Mouse (Mus musculus): ENCODE measurements around the gene Slc17a1. TPM values are rescaled to one million over a fixed set of nuclear protein-coding genes. Genes with fewer than 3 reads are reported as not detected.

The Slc17a1 gene
- polyA plus RNA-seq, 1 experiment from 2014 or later = not detected

GRCm38 (mm10) chr13:23892592-23893268, 25.2 kb downstream of the Slc17a1 start:
- no peak for ATAC-seq
- no peak overlapping the region for H3K4me3 ChIP-seq
- no peak overlapping the region for H3K9ac ChIP-seq
- no peaks in the 10 kb centered on the region for H3K36me3 ChIP-seq
- no peak overlapping the region for H3K27ac ChIP-seq
- H3K4me1 ChIP-seq = 0 out of 2 replicates have a peak, but pooled peaks cover 9% of the 10 kb centered on the region
- H3K9me3 ChIP-seq (replicated peaks) = no peaks in the 10 kb centered on the region
- no peak overlapping the region for H3K4me2 ChIP-seq
- WGBS (ENCODE audit: insufficient replicate concordance) = 34% methylated on average over 9 of the region's 9 CpGs
- no peaks in the 10 kb centered on the region for H3K27me3 ChIP-seq (replicated peaks)

GRCm38 (mm10) chr13:23893269-23893593, 25.7 kb downstream of the Slc17a1 start:
- WGBS (ENCODE audit: insufficient replicate concordance) = 19% methylated on average over 4 of the region's 4 CpGs
- H3K27me3 ChIP-seq (replicated peaks) = no peaks in the 10 kb centered on the region
- H3K4me2 ChIP-seq = no peak overlapping the region
- no peaks in the 10 kb centered on the region for H3K9me3 ChIP-seq (replicated peaks)
- H3K9ac ChIP-seq = no peak overlapping the region
- no peak overlapping the region for H3K4me3 ChIP-seq
- no peaks in the 10 kb centered on the region for H3K36me3 ChIP-seq
- no peak for ATAC-seq
- H3K27ac ChIP-seq = no peak overlapping the region
- H3K4me1 ChIP-seq = 0 out of 2 replicates have a peak, but pooled peaks cover 9% of the 10 kb centered on the region

- Histone ChIP-seq H3K27me3 (replicated peaks) (no peaks in the 10 kb centered on the region), H3K36me3 (no peaks in the 10 kb centered on the region), H3K4me2 (no peak overlapping the region), H3K9ac (no peak overlapping the region), H3K4me3 (no peak overlapping the region), H3K9me3 (replicated peaks) (no peaks in the 10 kb centered on the region), H3K27ac (no peak overlapping the region), H3K4me1 (0 out of 2 replicates have a peak, but pooled peaks cover 1% of the 10 kb centered on the region)
- ATAC-seq = no peak
- 24% methylated on average over 6 of the region's 6 CpGs for WGBS (ENCODE audit: insufficient replicate concordance)
These were observed 30.7 kb downstream of the Slc17a1 start for GRCm38 (mm10) chr13:23898242-23898641.

DNA sequence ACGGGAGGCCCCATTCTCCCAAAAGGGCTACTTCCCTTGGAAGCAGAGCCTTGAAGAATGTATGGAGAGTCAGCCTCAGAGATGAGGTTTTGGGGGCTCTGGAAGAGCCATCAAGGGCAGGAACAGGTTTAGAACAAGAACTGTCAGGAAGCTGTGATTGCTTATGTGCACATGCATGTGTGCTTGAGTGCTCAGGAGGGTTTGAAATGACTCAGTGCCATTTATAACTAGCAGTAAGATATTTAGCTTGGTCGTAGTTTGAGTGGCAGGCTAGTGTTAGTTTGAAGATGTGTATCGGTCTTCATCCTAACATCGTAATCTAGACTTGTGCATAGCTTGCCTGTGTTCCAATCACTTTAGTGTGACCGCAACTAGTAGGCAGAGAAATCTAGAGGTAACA, 39.4 kb downstream of the Slc17a1 start:
- H3K9me3 ChIP-seq (replicated peaks) = no peaks in the 10 kb centered on the region
- ATAC-seq = no peak
- no peaks in the 10 kb centered on the region; the same call in 1 of the 2 replicates for H3K27me3 ChIP-seq (replicated peaks)
- no peak overlapping the region for H3K27ac ChIP-seq
- H3K4me3 ChIP-seq = no peak overlapping the region
- no peaks in the 10 kb centered on the region for H3K36me3 ChIP-seq
- no peak overlapping the region for H3K9ac ChIP-seq
- WGBS (ENCODE audit: insufficient replicate concordance) = 85% methylated on average over 5 of the region's 5 CpGs
- H3K4me1 ChIP-seq = peaks cover 16% of the 10 kb centered on the region; the same call in 1 of the 2 replicates
- H3K4me2 ChIP-seq = no peak overlapping the region

GRCm38 (mm10) chr13:23910121-23910520, 42.6 kb downstream of the Slc17a1 start:
- 47% methylated on average over 5 of the region's 5 CpGs for WGBS (ENCODE audit: insufficient replicate concordance)
- Histone ChIP-seq H3K9ac (no peak overlapping the region), H3K4me2 (no peak overlapping the region), H3K27ac (no peak overlapping the region), H3K9me3 (replicated peaks) (no peaks in the 10 kb centered on the region), H3K36me3 (no peaks in the 10 kb centered on the region), H3K27me3 (replicated peaks) (no peaks in the 10 kb centered on the region; the same call in 1 of the 2 replicates), H3K4me1 (peaks cover 41% of the 10 kb centered on the region), H3K4me3 (no peak overlapping the region)
- ATAC-seq = no peak

GRCm38 (mm10) chr13:23911335-23911734, 43.8 kb downstream of the Slc17a1 start:
- no peak for ATAC-seq

GRCm38 (mm10) chr13:23913791-23914306, 46.3 kb downstream of the Slc17a1 start:
- H3K4me1 ChIP-seq = peaks cover 49% of the 10 kb centered on the region
- no peaks in the 10 kb centered on the region for H3K9me3 ChIP-seq (replicated peaks)
- peak; percentile 81 for ATAC-seq
- 10% methylated on average over 6 of the region's 6 CpGs for WGBS (ENCODE audit: insufficient replicate concordance)
- H3K4me2 ChIP-seq = no peak overlapping the region
- H3K4me3 ChIP-seq = no peak overlapping the region
- no peaks in the 10 kb centered on the region for H3K36me3 ChIP-seq
- no peaks in the 10 kb centered on the region for H3K27me3 ChIP-seq (replicated peaks)
- H3K9ac ChIP-seq = no peak overlapping the region
- H3K27ac ChIP-seq = peak overlapping the region; percentile 71

More at GRCm38 (mm10) chr13:23911335-23911734, 43.8 kb downstream of the Slc17a1 start:
- Histone ChIP-seq H3K4me3 (no peak overlapping the region), H3K4me2 (no peak overlapping the region), H3K27me3 (replicated peaks) (no peaks in the 10 kb centered on the region), H3K9me3 (replicated peaks) (no peaks in the 10 kb centered on the region), H3K27ac (no peak overlapping the region), H3K4me1 (peaks cover 49% of the 10 kb centered on the region), H3K9ac (no peak overlapping the region), H3K36me3 (no peaks in the 10 kb centered on the region)
- WGBS (ENCODE audit: insufficient replicate concordance) = 30% methylated on average over 5 of the region's 5 CpGs

DNA sequence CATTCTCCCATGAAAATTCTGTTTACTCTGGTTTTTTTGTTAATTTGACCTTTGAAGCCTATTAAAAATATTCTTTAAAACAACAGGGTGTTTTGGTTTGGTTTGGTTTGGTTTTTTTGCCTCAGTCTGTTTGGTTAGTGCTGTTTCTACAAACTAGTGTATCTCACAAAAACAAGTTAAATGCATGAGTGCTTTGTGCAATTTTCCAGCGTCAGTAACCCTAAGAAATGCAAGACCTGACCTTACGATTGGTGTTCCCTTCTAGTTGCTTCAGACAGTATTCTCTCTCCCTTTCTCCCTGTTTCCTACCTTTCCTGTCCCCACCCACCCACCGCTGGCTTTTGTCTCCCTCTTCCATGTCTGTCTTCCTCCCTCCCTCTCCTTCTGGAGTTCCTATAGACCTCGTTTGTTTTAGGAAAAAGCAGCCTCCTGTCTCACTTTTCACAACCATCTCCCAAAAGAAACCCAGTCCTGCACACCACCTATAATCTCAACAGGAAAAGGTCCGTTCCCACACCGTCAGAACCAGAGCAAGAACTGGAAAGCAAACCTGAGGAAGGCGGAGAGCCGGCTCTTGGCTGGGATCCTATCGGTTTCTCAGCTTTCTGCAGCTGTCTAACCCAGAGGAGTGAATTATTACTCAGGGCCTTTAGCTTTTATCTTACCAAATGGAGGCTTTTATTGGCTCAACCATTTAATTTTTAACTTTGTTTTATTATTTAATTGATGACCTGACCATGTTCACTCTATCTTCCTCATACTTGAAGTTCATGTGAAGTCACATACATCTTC, 47.0 kb downstream of the Slc17a1 start, which contains the start of gene Slc17a4:
Gene Slc17a4 (minus strand): TSS at position 634 of the 792 bp plus-strand sequence.
- ATAC-seq = no peak
- 47% methylated on average over 9 of the region's 9 CpGs for WGBS (ENCODE audit: insufficient replicate concordance)
- Histone ChIP-seq H3K9me3 (replicated peaks) (no peaks in the 10 kb centered on the region), H3K4me2 (no peak within 1 kb of the TSS), H3K9ac (no peak within 1 kb of the TSS), H3K4me3 (no peak within 1 kb of the TSS), H3K27me3 (replicated peaks) (no peaks in the 10 kb centered on the region), H3K4me1 (peaks cover 44% of the 10 kb centered on the region), H3K36me3 (no peaks in the 10 kb centered on the region), H3K27ac (peak within 1 kb of the TSS; percentile 71; the same call in 1 of the 2 replicates)

GRCm38 (mm10) chr13:23916132-23916531, 48.6 kb downstream of the Slc17a1 start:
- H3K4me3 ChIP-seq = no peak overlapping the region
- no peaks in the 10 kb centered on the region for H3K27me3 ChIP-seq (replicated peaks)
- peaks cover 33% of the 10 kb centered on the region for H3K4me1 ChIP-seq
- WGBS (ENCODE audit: insufficient replicate concordance) = 56% methylated on average over 1 of the region's 1 CpGs
- H3K36me3 ChIP-seq = no peaks in the 10 kb centered on the region
- no peak overlapping the region for H3K27ac ChIP-seq
- H3K9me3 ChIP-seq (replicated peaks) = no peaks in the 10 kb centered on the region
- H3K9ac ChIP-seq = no peak overlapping the region
- no peak for ATAC-seq
- H3K4me2 ChIP-seq = no peak overlapping the region

GRCm38 (mm10) chr13:23917674-23918073, 50.1 kb downstream of the Slc17a1 start:
- WGBS (ENCODE audit: insufficient replicate concordance) = 25% methylated on average over 4 of the region's 4 CpGs

GRCm38 (mm10) chr13:23925792-23926191, 58.2 kb downstream of the Slc17a1 start:
- no peak overlapping the region for H3K27ac ChIP-seq
- H3K9ac ChIP-seq = no peak overlapping the region
- H3K9me3 ChIP-seq (replicated peaks) = no peaks in the 10 kb centered on the region
- no peak overlapping the region for H3K4me2 ChIP-seq
- H3K36me3 ChIP-seq = no peaks in the 10 kb centered on the region
- no peak for ATAC-seq
- peaks cover 7% of the 10 kb centered on the region; the same call in 1 of the 2 replicates for H3K4me1 ChIP-seq
- no peak overlapping the region for H3K4me3 ChIP-seq
- 57% methylated on average over 2 of the region's 2 CpGs for WGBS (ENCODE audit: insufficient replicate concordance)
- H3K27me3 ChIP-seq (replicated peaks) = no peaks in the 10 kb centered on the region; the same call in 1 of the 2 replicates

More at GRCm38 (mm10) chr13:23917674-23918073, 50.1 kb downstream of the Slc17a1 start:
- Histone ChIP-seq H3K4me2 (no peak overlapping the region), H3K9ac (no peak overlapping the region), H3K27me3 (replicated peaks) (no peaks in the 10 kb centered on the region), H3K9me3 (replicated peaks) (no peaks in the 10 kb centered on the region), H3K4me3 (no peak overlapping the region), H3K4me1 (peaks cover 33% of the 10 kb centered on the region), H3K27ac (no peak overlapping the region), H3K36me3 (no peaks in the 10 kb centered on the region)
- ATAC-seq = no peak

DNA sequence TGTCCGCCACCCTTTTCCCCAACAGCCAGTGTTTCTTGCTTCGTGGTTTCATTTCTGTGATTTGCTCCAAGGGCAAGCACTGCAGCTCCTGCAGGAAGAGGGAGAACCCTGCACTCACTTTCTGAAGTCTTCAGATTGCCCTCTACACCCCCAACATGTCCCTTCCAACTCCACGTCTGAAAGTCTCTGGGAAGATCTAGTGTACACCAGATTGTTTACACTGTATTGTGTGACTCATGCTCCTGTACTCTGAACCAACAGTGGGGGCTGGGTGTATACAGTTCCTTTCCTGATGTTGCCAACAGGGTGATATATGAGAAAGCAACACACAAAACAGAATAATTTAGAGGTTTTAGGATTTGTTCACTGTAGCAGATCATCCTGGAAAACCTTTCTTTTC, 61.1 kb downstream of the Slc17a1 start:
- Histone ChIP-seq H3K9me3 (replicated peaks) (no peaks in the 10 kb centered on the region), H3K9ac (no peak overlapping the region), H3K4me1 (peaks cover 7% of the 10 kb centered on the region; the same call in 1 of the 2 replicates), H3K27ac (no peak overlapping the region), H3K4me3 (no peak overlapping the region), H3K4me2 (peak overlapping the region; percentile 15; the same call in 1 of the 2 replicates), H3K27me3 (replicated peaks) (no peaks in the 10 kb centered on the region; the same call in 1 of the 2 replicates), H3K36me3 (no peaks in the 10 kb centered on the region)
- WGBS (ENCODE audit: insufficient replicate concordance) = 53% methylated on average over 3 of the region's 3 CpGs
- no peak for ATAC-seq

Data from liver, embryonic 12.5 days (tissue).